Mouse (Mus musculus) embryo, embryonic 9.5 days (tissue): ENCODE results near the gene Zdhhc14.
A peak's percentile ranks its signal among the peaks of the same experiment; 100 is the strongest.
"Not testable (repeated sequence)": the region's sequence is repeated elsewhere in the genome, so short reads cannot be mapped to it uniquely, and the experiment has no call there.

Source experiments
- DNase-seq: peaks from one replicate; pipeline ENCODE4 v3.0.0-alpha.2; 2017; ENCODE audit errors: extremely low spot score

Zdhhc14 gene

DNA sequence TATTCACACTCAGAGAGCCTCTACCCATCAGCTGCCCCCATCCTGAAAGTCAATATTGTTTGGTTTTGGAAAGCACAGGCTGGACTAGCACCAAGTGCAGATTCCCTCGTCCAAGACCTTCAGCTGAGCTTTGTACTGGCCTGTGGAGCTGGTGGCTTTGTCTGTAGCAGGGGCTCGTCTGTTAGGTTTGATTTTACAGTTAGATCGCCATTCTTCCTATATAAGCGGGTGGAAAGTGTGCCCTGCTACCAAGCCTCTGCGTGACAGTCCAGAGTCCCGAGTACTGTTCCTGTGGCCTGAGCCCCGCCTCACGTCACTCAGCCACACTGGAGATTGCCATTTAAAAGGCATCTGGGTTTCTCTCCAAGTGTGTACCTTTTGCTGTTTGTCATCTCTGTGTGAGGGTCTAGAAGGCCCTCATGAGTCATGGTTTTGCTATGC is 113.8 kb downstream of the Zdhhc14 start:
- DNase-seq: no peak

DNA sequence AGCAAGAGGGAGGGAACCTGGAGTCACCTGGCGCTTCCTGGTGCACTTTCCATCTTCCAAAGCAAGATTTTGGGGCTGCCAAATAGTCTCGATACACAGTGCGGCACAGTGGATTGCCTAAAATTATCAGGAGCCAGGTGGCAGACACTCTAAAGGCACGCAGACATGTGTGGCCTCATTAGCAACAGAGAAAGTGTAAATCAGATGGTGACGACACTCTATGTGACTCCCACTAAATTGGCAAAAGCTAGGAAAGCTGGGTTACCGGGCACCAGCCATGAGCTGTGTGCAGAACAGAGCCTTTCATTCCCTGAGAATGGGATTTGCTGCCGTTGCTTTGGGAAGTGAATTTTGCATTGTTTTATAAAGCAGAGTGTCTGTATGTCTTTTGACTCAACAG is 115.0 kb downstream of the Zdhhc14 start:
- DNase-seq: no peak

DNA sequence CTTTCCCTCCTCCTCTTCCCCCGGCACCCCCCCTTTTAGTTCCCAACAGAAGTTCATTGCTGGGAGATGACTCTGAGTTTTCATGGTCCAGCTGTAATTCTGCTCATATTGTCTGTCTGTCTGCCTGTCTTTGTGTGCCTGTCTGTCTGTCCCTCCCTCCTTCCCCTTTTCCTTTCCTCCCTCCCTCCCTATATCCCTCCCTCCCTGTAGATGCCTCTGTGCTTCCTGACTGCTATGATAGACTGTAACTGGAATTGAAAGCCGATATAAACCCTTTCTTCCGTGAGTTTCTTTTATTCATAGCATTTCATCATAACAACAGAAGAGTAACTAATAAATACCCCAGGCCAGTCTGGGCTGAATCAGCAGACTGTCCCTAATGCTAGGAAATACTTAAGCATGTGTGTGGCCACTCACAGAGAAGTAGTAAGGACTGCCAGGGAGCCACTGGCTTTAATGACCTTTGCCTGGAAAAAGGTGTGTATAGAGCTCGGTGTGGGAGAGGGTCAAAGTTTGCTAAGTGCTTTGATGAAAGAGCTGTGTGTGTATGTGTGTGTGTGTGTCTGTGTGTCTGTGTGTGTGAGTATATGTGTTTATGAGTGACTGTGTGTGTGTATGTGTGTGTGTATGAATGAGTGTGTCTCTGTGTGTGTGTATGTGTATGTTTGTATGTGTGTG is 117.7 kb downstream of the Zdhhc14 start:
- DNase-seq: no peak

DNA sequence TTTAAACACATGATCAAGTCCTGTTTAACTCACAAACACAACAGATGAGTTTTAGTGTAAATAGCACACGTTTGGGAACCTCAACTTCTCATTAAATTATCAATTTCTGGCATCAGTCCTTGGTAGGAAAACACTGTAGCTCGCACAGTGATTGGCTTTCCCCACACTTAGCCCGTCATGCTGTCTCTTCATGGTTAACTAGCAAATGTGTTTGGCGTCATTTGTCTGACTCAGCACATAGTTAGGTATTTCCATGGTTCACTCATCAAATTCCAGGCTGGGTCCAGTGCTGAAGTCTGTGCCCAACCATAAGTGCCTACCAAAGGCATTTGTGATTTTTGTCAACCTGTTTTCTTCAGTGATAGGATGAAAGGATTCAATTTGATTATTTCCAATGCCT is 119.9 kb downstream of the Zdhhc14 start:
- no peak for DNase-seq

DNA sequence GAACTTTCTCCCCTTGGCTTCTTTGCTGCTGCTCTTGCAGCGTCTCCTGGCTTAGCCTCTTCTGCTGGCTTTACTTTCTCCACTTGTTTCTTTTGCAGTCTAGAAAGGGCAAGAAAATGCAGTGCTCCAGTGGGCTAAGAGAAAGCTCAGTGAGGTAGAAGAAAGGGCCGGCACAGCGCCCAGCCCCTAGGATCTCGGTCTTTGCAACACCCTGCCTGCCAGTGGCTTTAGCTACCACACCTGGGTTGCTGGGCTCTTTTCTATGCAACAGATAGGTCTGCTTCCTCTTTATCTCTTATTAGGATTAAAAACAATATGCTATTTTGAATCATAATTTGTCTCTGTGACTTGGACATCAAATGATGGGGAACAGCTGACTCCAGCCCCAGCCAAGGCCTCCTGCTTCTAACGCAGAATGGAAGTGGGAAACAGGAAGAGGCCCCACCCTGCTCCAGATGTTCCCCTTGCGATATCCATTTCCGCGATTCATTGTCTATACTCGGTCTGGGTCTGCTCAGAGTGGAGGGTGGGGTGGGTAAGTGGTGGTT is 122.5 kb downstream of the Zdhhc14 start:
- no peak for DNase-seq

DNA sequence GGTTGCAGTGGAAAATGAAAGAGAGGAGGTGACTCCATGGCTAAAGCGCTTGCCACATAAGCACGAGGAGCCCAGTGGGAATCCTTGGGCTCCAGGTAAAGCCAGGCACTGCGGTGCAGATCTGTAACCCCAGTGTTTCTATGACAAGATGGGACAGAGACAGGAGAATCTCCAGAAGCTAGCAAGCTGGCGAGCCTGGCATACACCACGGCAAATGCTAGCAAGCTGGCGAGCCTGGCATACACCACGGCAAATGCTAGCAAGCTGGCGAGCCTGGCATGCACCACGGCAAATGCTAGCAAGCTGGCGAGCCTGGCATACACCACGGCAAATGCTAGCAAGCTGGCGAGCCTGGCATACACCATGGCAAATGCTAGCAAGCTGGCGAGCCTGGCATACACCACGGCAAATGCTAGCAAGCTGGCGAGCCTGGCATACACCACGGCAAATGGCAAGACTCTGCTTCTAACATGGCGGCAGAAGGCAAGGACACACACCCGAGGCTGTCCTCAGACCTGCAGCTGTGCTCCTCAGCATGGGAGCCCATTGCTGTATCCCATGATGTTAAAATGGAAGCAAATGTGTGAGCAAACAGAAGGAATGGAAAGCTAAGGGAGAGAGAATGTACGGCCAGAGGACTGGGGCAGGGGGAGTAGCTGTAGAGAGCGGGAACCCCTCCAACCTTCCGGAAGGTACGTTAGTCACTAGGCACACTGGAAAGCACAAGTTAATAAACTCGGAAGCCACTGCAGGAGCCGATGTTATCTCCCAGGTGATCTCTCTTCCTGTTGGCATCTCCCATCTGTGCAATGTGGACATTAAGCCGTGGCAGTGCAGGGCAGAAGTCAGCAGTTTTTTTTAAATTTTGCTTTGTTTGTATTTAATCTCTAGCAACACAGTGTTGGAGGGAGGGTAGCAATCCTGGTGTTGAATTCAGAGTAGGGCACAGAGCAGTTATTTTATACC is 129.6 kb downstream of the Zdhhc14 start:
- DNase-seq: no peak

DNA sequence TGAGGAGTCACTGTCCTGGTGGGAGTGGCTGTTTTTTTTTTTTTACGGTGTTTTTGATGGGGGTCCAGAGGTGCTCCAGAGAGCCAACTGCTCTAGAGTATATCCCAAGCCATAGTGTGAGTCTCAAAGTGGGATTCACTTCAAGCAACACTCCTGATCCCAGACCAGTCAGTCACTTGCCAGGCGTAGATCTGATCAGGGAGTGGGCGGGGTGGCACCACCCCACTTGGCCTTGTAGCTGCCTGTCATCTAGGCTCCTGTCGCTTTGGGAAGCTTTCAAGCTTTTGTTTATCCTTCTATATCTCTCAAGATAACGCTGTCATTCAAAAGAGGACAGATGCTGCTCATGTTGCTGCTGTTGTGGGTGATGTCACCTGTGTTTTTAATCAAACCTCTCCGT is 130.4 kb downstream of the Zdhhc14 start:
- no peak for DNase-seq

DNA sequence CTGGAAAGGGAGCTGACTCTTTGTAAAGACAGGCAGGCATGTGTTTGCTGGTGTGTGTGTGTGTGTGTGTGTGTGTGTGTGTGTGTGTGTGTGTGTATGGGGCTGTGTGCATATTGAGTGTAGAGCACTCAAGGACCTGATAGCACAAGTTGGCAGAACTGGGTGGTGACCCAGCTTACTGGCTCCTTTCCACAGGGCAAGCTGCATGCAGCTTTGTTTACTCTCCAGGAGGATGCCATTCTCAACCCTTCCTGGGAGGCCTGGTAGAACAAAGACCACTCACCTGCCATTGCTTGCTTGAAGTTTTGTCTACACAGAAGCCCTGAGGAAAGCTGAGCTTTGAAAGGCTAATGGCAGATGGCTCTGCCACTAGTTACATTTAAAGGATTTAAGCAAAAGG is 130.8 kb downstream of the Zdhhc14 start:
- no peak for DNase-seq

DNA sequence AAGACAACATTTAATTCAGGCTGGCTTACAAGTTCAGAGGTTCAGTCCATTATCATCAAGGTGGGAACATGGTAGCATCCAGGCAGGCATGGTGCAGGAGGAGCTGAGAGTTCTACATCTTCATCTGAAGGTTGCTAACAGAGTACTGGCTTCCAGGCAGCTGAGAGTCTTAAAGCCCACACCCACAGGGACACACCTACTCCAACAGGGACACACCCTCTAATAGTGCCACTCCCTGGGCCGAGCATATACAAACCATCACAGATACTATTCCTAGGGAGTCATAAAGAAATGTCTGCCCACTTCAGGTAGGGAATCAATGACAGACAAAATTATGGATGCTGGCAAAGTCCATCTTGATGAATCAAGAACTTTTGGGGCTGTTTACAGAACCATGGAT is 132.5 kb downstream of the Zdhhc14 start:
- DNase-seq: not testable (repeated sequence)

DNA sequence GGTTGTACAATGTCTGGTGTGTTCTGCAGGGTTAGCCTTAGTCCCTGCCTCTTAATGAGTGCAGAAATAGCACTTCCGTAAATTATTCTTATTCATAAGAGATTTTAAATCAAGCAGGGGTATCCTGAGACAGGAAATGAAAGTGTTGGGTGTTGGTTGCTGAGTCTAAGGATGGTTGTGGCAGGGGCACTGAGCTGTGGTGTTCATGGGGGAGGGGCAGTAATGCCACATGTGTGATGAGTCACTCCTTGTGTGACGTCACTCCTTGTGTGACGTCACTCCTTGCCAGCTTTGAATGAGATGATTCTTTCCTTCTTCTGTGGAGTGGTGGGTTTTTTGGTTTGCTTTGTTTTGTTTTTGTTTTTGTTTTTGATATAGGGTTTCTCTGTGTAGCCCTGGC is 134.0 kb downstream of the Zdhhc14 start:
- DNase-seq: no peak

DNA sequence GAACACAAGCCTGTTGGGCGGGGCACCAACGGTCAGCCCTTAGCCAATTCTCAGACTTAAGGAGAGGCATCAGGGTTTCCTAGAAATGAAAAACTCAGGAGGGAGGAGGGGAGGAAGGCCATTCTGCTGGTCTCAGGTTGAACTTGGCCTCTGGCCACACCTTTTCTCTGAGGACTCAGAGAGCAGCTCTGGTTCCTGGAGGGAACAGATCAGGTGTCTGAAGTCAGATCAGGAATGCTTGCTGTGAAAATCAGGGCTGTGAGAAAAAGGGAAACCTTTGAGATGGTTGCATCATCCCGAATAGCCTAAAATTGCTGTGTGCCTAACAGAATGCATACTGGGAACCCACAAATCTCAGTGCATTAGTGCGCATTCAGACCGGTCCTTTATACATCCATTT is 135.3 kb downstream of the Zdhhc14 start:
- no peak for DNase-seq

DNA sequence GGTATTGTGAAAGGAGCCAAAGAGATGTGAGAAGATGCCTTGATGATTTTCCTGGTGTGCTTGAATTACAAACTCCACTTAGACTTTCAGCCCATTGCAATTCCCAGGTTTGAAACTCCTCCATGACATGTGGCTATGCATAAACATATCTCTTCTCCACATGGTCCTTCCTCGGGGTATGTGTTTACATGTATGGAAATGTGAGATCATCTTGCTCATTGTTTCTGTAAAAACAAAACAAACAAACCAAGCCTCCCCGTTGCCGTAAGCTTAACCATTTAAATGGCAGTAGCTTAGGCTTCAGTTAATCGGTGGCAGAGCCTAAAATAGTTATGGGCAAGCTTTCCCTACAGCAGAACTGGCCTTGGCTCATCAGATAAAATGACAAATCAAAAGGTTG is 137.3 kb downstream of the Zdhhc14 start:
- no peak for DNase-seq

DNA sequence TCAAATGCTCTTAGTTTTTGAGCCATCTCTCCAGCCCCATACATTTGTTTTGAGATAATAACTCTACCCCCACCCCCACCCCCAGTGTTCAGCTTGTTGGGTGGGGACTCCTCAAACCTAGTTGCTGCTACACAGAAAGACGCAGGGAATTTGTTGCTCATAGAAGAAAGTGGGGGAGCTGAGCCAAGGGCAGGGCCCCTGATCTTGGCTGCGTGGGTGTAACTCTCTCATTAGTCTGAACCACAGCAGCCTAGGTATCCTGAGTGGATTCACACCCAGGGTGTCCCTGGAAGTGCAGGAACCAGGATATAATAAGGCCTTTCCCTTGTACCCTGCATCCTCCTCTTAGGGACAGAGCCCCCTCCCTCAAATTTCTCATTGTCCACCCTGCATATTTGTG is 142.9 kb downstream of the Zdhhc14 start:
- DNase-seq: no peak

DNA sequence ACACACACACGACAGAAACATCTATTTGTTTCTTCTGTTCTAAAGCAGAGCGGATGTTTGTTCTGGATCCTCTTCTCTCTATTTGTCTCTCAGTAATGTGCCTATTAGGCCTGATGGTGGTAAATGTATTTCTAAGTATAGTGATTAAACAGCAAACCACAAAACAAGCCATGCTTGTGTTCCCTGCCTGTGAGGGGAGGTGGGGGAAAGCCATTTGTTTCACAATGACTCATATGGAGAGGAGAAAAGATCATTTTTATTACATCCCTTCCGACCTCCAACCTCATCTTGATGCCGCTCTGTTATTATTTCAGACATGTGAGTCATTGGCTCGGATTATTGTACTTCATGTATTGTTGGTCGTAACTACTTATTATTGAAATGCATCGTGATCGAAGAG is 149.1 kb downstream of the Zdhhc14 start:
- no peak for DNase-seq

DNA sequence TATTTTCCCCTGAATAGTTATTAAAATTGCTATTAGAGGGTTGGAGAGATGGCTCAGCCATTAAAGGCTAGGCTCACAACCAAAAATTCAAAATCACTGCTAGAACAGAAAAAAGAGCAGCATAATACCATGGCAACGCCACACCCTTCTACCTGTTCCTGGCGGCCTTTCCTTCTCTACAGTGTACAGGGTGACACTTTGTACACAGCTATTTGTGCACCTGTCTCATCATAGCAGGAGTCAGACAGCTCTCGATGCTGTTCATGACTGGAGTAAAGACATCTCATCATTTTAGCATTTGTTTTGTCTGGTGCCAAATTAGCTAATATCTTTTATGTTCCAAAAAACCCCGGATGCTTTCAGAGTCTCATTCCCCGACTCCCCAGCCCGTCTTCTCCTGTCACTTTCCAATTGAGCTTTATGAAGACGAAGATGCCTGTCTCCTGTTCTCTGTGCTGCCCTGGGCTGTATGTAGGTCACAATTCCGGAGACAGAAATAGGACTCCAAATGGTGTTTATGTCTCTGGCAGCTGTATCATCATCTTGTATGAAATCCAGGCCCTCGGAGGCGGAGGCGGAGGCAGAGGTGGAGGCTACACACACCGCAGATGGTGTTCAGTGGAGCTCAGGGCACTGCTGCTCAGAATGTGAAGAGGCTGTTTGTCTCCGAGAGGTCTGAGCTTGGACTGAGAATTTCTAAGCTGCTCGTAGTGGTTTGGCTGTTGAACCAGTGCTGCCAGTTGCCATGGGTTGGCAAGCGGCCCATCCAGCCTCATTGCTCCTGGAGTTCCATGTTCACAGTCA is 150.8 kb downstream of the Zdhhc14 start:
- no peak for DNase-seq

DNA sequence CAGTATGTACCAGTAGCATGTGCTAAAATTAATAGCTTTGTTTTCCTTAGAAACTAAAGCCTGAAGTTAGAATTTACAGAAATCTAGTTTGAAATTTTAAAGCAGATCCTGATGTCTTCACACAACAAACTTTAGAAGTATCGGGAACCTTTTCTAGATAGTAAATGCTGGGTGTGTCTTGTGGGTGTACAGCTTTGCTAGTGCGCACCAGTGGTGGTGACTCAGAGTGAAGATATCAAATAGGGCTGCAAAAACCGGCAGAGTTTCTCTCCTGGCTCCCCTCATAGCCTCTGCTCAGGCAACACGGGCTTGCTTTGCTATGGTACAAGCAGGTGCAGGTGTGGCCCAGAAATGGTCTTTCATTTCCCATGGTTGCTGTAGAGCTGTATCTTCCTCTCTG is 157.8 kb downstream of the Zdhhc14 start:
- no peak for DNase-seq

DNA sequence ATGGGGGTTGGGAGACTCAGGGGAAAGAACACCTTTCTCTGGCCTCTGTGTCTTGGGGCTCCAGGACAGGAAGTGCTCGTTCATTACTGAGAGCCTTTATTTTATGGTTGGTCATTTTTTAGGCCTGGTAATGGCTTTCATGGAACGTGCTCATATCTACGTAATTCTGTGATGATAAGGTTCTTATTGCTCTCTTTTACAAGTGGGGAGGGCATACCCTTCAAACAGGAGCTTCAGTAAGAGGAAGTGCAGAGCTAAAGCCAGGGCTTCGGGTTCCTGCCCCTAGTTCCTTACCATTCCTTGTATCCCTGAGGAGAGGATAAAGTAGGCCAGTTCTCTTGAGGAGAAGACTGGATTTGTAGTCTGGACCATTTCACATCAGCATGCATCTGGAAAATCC is 158.3 kb downstream of the Zdhhc14 start:
- DNase-seq: no peak

DNA sequence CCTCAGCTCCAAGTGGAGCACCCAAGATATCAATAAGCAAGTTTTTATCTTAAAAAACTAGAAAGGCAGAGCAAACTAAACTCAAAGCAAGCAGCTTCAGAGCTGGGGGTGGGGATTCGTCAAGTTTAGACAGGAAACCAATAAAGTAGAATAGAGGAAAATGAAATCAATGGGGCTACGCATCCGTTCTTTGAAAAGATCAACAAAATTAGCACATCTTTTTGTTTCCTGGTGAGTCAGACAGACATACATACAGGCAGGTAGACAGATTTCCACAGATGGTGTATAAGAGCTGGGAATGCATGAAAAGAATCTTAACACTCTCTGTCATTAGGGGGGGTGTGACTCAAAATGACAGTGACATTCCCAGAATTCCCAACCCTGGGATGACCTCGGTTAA is 159.2 kb downstream of the Zdhhc14 start:
- DNase-seq: no peak

DNA sequence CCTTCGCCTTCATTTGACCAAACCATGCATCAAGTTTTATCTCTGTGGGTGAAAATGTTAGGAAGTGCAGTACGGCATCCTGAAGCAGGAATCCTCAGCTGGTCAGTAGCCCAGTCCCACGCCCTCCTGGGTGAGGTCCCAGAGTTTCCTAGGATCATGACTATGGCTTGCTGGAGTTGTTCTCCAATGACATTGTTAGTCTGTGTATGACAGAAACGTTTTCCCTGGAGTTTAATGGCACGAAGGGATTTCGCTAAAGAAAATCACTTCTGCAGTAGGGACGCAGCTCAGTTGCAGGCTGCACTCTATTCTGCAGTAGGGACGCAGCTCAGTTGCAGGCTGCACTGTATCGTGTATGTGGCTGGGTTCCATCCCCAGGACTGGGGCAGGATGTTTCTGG is 161.6 kb downstream of the Zdhhc14 start:
- no peak for DNase-seq

DNA sequence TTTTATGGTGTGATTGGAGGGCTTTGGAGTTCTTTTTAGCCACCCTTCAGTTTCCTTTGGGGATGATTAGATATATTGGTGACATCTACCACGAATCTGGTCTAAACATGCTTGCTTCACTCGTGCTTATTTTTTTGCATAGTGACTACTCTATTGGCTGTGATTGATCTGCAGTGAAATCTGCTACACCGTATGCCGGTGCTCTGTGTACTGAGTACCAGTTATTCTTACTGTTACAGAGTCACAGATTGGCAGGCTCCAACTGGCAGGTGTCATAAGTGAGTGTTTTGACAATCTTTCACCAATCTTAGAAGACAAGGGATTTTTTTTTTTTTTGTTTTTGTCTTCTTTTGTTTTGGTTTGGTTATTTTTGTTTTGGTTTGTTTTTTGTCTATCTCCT is 163.2 kb downstream of the Zdhhc14 start:
- no peak for DNase-seq

DNA sequence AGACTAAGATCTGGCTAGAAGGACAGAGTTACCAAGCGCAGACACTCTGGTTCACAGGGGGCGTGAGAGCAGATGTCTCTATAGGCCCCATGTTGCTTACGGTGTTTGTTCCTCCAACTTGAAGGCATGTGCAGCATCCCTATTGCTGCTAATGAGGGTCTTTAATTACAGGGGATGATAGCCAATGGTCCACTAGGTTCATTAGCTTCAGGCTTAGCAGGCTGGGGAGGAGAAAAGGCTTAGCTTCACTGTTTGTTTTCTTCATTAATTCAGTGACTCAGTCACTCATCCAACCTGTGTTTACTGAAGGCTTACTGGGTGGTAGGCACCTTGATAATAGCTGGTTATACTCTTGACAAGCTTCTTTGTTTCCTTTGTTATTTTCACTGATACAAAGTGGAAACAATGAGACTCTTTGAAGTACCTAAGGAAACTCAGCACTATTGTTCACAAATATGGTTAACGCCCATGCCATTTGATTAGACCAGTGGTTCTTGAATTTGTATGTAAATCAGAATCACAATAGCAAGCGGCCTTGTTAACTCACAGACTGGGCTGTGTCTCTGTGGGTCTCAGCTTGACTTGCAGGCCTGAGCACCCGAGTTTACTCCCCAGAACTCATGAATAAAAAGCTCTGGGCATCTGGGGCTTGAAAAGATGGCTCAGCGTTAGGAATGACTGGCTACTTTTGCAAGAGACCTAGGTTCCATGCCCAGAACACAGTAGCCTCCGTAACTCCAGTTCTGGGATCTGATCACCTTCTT is 168.1 kb downstream of the Zdhhc14 start:
- peak; percentile 2 for DNase-seq
